In genomic region chr10:122756879-122757530, GRCm38 (mm10) we compare ENCODE assay signal across 20 mouse cellular contexts.
DNase-seq lines count a peak whose midpoint lies in the region; ATAC-seq and TF ChIP-seq lines count a peak whose summit lies in the region.
"Had no signal": no experiment of that assay in that cellular context is flagged by ENCODE, and none has a peak within 500 bp of the region (broad histone marks: within the 10 kb centered on the region; RNA-seq: fewer than 3 reads in every experiment).

No protein-coding gene starts in this region.

- peak overlapping the region; percentile 70 for H3K27ac ChIP-seq in kidney, adult 2 months (ENCODE audit: insufficient read depth, low read depth, low read length)
- H3K27ac ChIP-seq in lung, embryonic 16.5 days (ENCODE audit: low read length), result peak overlapping the region; percentile 37; the same call in 1 of the 2 replicates
- H3K27ac ChIP-seq: embryonic facial prominence, embryonic 13.5 days; liver, embryonic 13.5 days; midbrain, embryonic 13.5 days; neural tube, embryonic 15.5 days had no signal

- H3K9me3 ChIP-seq in lung, embryonic 16.5 days (ENCODE audit: control insufficient read depth, low read length), result no peaks in the 10 kb centered on the region
- H3K9me3 ChIP-seq: embryonic facial prominence, embryonic 13.5 days; heart, embryonic 15.5 days; liver, embryonic 13.5 days; midbrain, embryonic 13.5 days; neural tube, embryonic 15.5 days had no signal

- no peak for TF ChIP-seq POLR2A in kidney, adult 2 months (IDR thresholded peaks at IDR 0.05; ENCODE audit: low read depth, low read length)

- H3K36me3 ChIP-seq in kidney, adult 2 months (ENCODE audit: control insufficient read depth, insufficient read depth, low read length), result no peaks in the 10 kb centered on the region
- no peaks in the 10 kb centered on the region for H3K36me3 ChIP-seq in lung, embryonic 16.5 days (ENCODE audit: control insufficient read depth, insufficient read depth, low read length)
- H3K36me3 ChIP-seq: embryonic facial prominence, embryonic 13.5 days; G1E; heart, embryonic 15.5 days; liver, embryonic 13.5 days; midbrain, embryonic 13.5 days; neural tube, embryonic 15.5 days had no signal

- TF ChIP-seq CTCF in kidney, adult 2 months (conservative IDR thresholded peaks at IDR 0.05; ENCODE audit: insufficient read depth, insufficient read length, low read depth, low read length), result no peak

- DNase-seq in kidney, adult 2 months, result peak; percentile 41
- DNase-seq in kidney, adult 11 months, result no peak
- DNase-seq in lung, postnatal 4 days, result no peak
- peak; percentile 14 for DNase-seq in adipocyte (ENCODE audit: low spot score)
- peak; percentile 74 for DNase-seq in forelimb bud, embryonic 11.5 days (ENCODE audit: low read depth, low spot score)
- no peak for DNase-seq in natural killer cell, adult 2 months (ENCODE audit: low spot score in 2 of 2)
- DNase-seq: adrenal gland, adult 2 months; cerebellum, adult 18-20 months; cerebellum, postnatal 36 days; heart, adult 18-20 months; layer of hippocampus, postnatal 36 days; liver, embryonic 13.5 days; right cerebral cortex, postnatal 4 days had no signal

- peak; percentile 34; the same call in 1 of the 2 replicates for ATAC-seq in lung, embryonic 16.5 days (ENCODE audit: low read depth)
- ATAC-seq: inflammation-experienced regulatory T-cells, adult 6 months; midbrain, embryonic 13.5 days had no signal

- 31% methylated on average over 7 of the region's 7 CpGs for WGBS in kidney, adult 2 months
- 25% methylated on average over 6 of the region's 7 CpGs for WGBS in lung, embryonic 16.5 days

- 0 out of 2 replicates have a peak overlapping the region, but pooled peaks have one; percentile 1 for H3K9ac ChIP-seq in lung, embryonic 16.5 days (ENCODE audit: low read length)
- H3K9ac ChIP-seq: embryonic facial prominence, embryonic 13.5 days; heart, embryonic 15.5 days; liver, embryonic 13.5 days; midbrain, embryonic 13.5 days; neural tube, embryonic 15.5 days had no signal

- 0 out of 2 replicates have a peak overlapping the region, but pooled peaks have one; percentile 3 for H3K4me2 ChIP-seq in lung, embryonic 16.5 days (ENCODE audit: low read depth, low read length)
- H3K4me2 ChIP-seq: embryonic facial prominence, embryonic 13.5 days; heart, embryonic 15.5 days; liver, embryonic 13.5 days; midbrain, embryonic 13.5 days; neural tube, embryonic 15.5 days had no signal

- H3K4me3 ChIP-seq in kidney, adult 2 months (ENCODE audit: insufficient read depth, low read depth, low read length), result no peak overlapping the region
- H3K4me3 ChIP-seq in lung, embryonic 16.5 days (ENCODE audit: low read length), result no peak overlapping the region
- H3K4me3 ChIP-seq: embryonic facial prominence, embryonic 13.5 days; heart, embryonic 15.5 days; liver, embryonic 13.5 days; midbrain, embryonic 13.5 days; neural tube, embryonic 15.5 days had no signal

- no peaks in the 10 kb centered on the region for H3K27me3 ChIP-seq in kidney, adult 2 months (replicated peaks; ENCODE audit: control insufficient read depth, insufficient read depth, low read length)
- H3K27me3 ChIP-seq in lung, embryonic 16.5 days (ENCODE audit: control insufficient read depth, insufficient read depth, low read depth, low read length), result no peaks in the 10 kb centered on the region
- H3K27me3 ChIP-seq: embryonic facial prominence, embryonic 13.5 days; heart, embryonic 15.5 days; liver, embryonic 13.5 days; neural tube, embryonic 15.5 days had no signal

- H3K4me1 ChIP-seq in kidney, adult 2 months (ENCODE audit: control insufficient read depth, insufficient read depth, low read length), result peaks cover 29% of the 10 kb centered on the region
- peaks cover 17% of the 10 kb centered on the region for H3K4me1 ChIP-seq in lung, embryonic 16.5 days (replicated peaks; ENCODE audit: control insufficient read depth, insufficient read depth, low read length)
- H3K4me1 ChIP-seq: liver, embryonic 13.5 days had no signal

Comparison
In these comparisons a context has a peak if more than half of its experiments do, and no peak if none do; other contexts are left out.
1. DNase-seq: peak in kidney, adult 2 months (single experiment), adipocyte (single experiment) and forelimb bud, embryonic 11.5 days (single experiment); none in kidney, adult 11 months (single experiment), lung, postnatal 4 days (0 of 2) and natural killer cell, adult 2 months (0 of 2).